Mouse (Mus musculus) limb, embryonic 13.5 days (tissue): ENCODE data around the gene Ppp4r2. TPM values are rescaled to one million over a fixed set of nuclear protein-coding genes. Genes with fewer than 3 reads are reported as not detected.
"Not testable (repeated sequence)": the region's sequence is repeated elsewhere in the genome, so short reads cannot be mapped to it uniquely, and the experiment has no call there.

Experiments used
- ATAC-seq: fragments of 200-750 bp; cut with Nextera tagmentation; 2 replicates; pipeline ENCODE4 v1.8.0; 2017; ENCODE audit warnings: low read depth, moderate number of reproducible peaks, moderate TSS enrichment; ENCODE audit not compliant: low FRiP score
- H3K27ac ChIP-seq: fragments of 300-500 bp; sonication (generic); 2 replicates; pipeline ENCODE4 v1.5.1; 2015; ENCODE audit warnings: inconsistent platforms, mild to moderate bottlenecking, moderate library complexity
- H3K27me3 ChIP-seq: fragments of 300-500 bp; sonication (generic); 2 replicates; pipeline ENCODE4 v1.6.1; 2015; ENCODE audit warnings: mild to moderate bottlenecking, inconsistent platforms
- H3K36me3 ChIP-seq: fragments of 300-500 bp; sonication (generic); 2 replicates; pipeline ENCODE4 v1.6.1; 2015; ENCODE audit warnings: inconsistent platforms, mild to moderate bottlenecking, moderate library complexity
- H3K4me1 ChIP-seq: fragments of 300-500 bp; sonication (generic); 2 replicates; pipeline ENCODE4 v1.6.1; 2015; ENCODE audit warnings: inconsistent platforms
- H3K4me2 ChIP-seq: fragments of 300-500 bp; sonication (generic); replicated peaks from 2 replicates; pipeline ENCODE4 v1.6.1; 2015; ENCODE audit warnings: inconsistent platforms, mild to moderate bottlenecking, moderate library complexity
- H3K4me3 ChIP-seq: fragments of 300-500 bp; sonication (generic); 2 replicates; pipeline ENCODE4 v1.5.1; 2015; ENCODE audit warnings: moderate library complexity, mild to moderate bottlenecking, inconsistent platforms
- H3K9ac ChIP-seq: fragments of 300-500 bp; sonication (generic); 2 replicates; pipeline ENCODE4 v1.6.1; 2015; ENCODE audit warnings: mild to moderate bottlenecking, inconsistent platforms
- H3K9me3 ChIP-seq: fragments of 300-500 bp; sonication (generic); 2 replicates; pipeline ENCODE4 v1.6.1; 2016; ENCODE audit warnings: inconsistent platforms
- WGBS: fragments of 180-500 bp; shearing (Covaris S2); methylation state at CpG from one replicate; pipeline ENCODE4 v1.1.7; 2015; 5-methylcytosine and 5-hydroxymethylcytosine counted together
- polyA plus RNA-seq: library from polyadenylated mRNA; unstranded; fragments of >200 nt; fragmentation: Nextera tagmentation; extraction: Ambion mirVana; gene quantifications from 2 replicates; pipeline ENCODE4 v1.2.1, GENCODE M21; 2015

Ppp4r2 gene
- polyA plus RNA-seq, 1 experiment from 2014 or later: 24.9 TPM

- under 1% methylated on average over 37 of the region's 72 CpGs for WGBS
- peak overlapping the region; percentile 73 for H3K4me3 ChIP-seq
- peak overlapping the region; percentile 91 for H3K27ac ChIP-seq
- H3K9me3 ChIP-seq: no peaks in the 10 kb centered on the region
- peaks cover 19% of the 10 kb centered on the region for H3K4me1 ChIP-seq
- H3K4me2 ChIP-seq: peak overlapping the region; percentile 61
- peak; percentile 86 for ATAC-seq
- peaks cover 41% of the 10 kb centered on the region for H3K36me3 ChIP-seq
- peak overlapping the region; percentile 82 for H3K9ac ChIP-seq
- H3K27me3 ChIP-seq: no peaks in the 10 kb centered on the region
These were observed 524 bp downstream of the Ppp4r2 start for GRCm38 (mm10) chr6:100833811-100834481.

- H3K9ac ChIP-seq: peak overlapping the region; percentile 82
- peaks cover 19% of the 10 kb centered on the region for H3K4me1 ChIP-seq
- peak overlapping the region; percentile 91; the same call in 1 of the 2 replicates for H3K27ac ChIP-seq
- H3K9me3 ChIP-seq: no peaks in the 10 kb centered on the region
- peak overlapping the region; percentile 73 for H3K4me3 ChIP-seq
- H3K27me3 ChIP-seq: no peaks in the 10 kb centered on the region
- H3K36me3 ChIP-seq: peaks cover 47% of the 10 kb centered on the region
- peak overlapping the region; percentile 61 for H3K4me2 ChIP-seq
- no peak for ATAC-seq
- 43% methylated on average over 9 of the region's 9 CpGs for WGBS
These were observed 1.2 kb downstream of the Ppp4r2 start for GRCm38 (mm10) chr6:100834489-100835160.

- WGBS: 92% methylated on average over 4 of the region's 4 CpGs
- ATAC-seq: no peak
- H3K4me1 ChIP-seq: peaks cover 7% of the 10 kb centered on the region; the same call in 1 of the 2 replicates
- no peaks in the 10 kb centered on the region for H3K9me3 ChIP-seq
- H3K27ac ChIP-seq: no peak overlapping the region
- H3K27me3 ChIP-seq: no peaks in the 10 kb centered on the region
- no peak overlapping the region for H3K9ac ChIP-seq
- H3K4me2 ChIP-seq: no peak overlapping the region
- peaks cover 62% of the 10 kb centered on the region for H3K36me3 ChIP-seq
- no peak overlapping the region for H3K4me3 ChIP-seq
These were observed 11.6 kb downstream of the Ppp4r2 start for GRCm38 (mm10) chr6:100845058-100845457.

GRCm38 (mm10) chr6:100847264-100847663 lies 13.8 kb downstream of the Ppp4r2 start:
- Histone ChIP-seq H3K4me3 (no peak overlapping the region), H3K27me3 (no peaks in the 10 kb centered on the region), H3K36me3 (peaks cover 58% of the 10 kb centered on the region), H3K9ac (no peak overlapping the region), H3K9me3 (no peaks in the 10 kb centered on the region), H3K27ac (no peak overlapping the region), H3K4me2 (no peak overlapping the region), H3K4me1 (peaks cover 7% of the 10 kb centered on the region; the same call in 1 of the 2 replicates)
- 91% methylated on average over 5 of the region's 5 CpGs for WGBS
- no peak for ATAC-seq

- WGBS: 82% methylated on average over 9 of the region's 9 CpGs
- Histone ChIP-seq H3K27ac (no peak overlapping the region), H3K27me3 (no peaks in the 10 kb centered on the region), H3K4me1 (peaks cover 7% of the 10 kb centered on the region; the same call in 1 of the 2 replicates), H3K9ac (no peak overlapping the region), H3K4me2 (no peak overlapping the region), H3K36me3 (peaks cover 47% of the 10 kb centered on the region), H3K9me3 (no peaks in the 10 kb centered on the region), H3K4me3 (no peak overlapping the region)
- no peak for ATAC-seq
These were observed 15.4 kb downstream of the Ppp4r2 start for GRCm38 (mm10) chr6:100848682-100849375.

- Histone ChIP-seq H3K9ac (no peak overlapping the region), H3K36me3 (peaks cover 50% of the 10 kb centered on the region), H3K9me3 (no peaks in the 10 kb centered on the region), H3K4me3 (no peak overlapping the region), H3K4me1 (peaks cover 7% of the 10 kb centered on the region; the same call in 1 of the 2 replicates), H3K4me2 (no peak overlapping the region), H3K27me3 (no peaks in the 10 kb centered on the region), H3K27ac (no peak overlapping the region)
- WGBS: 88% methylated on average over 9 of the region's 9 CpGs
- no peak for ATAC-seq
These were observed 17.3 kb downstream of the Ppp4r2 start for GRCm38 (mm10) chr6:100850671-100851081.

DNA sequence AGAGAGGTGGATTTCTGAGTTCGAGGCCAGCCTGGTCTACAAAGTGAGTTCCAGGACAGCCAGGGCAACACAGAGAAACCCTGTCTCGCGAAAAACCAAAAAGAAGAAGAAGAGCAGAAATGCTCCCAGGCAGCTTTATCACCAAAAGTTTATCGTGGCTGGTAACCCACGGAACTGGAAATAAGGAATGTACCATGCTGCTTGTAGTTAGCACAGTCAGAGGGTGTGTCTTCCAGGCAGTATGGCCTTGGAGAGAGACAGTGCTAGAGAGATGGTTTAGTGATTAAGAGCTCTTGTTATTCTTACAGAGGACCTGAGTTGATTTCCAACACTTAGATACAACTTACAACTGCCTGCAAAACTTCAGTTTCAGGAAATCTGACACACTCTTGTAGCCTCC lies 17.7 kb downstream of the Ppp4r2 start:
- H3K36me3 ChIP-seq: peaks cover 50% of the 10 kb centered on the region
- no peak overlapping the region for H3K4me3 ChIP-seq
- 91% methylated on average over 5 of the region's 5 CpGs for WGBS
- no peaks in the 10 kb centered on the region for H3K9me3 ChIP-seq
- peaks cover 7% of the 10 kb centered on the region; the same call in 1 of the 2 replicates for H3K4me1 ChIP-seq
- ATAC-seq: no peak
- no peaks in the 10 kb centered on the region for H3K27me3 ChIP-seq
- no peak overlapping the region for H3K4me2 ChIP-seq
- no peak overlapping the region for H3K9ac ChIP-seq
- no peak overlapping the region for H3K27ac ChIP-seq

DNA sequence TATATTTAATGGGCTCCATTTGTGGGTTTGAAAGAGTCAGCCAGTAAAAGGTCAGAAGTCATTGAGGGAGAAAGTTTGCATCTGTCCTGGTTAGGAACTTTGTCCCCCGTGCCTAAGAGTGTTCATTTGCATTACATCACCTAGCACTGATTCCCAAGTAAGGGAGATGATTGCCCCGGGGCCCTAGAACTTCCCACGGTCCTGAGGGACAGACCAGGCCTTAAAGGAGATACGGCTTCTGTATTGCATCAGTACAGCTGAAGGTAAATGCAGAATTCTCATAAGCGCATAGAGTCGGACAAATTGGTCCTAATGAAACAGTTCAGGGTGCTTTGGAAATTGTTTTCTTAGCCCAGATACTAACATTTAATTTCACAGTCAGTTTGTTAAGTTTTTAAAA lies 31.9 kb downstream of the Ppp4r2 start:
- H3K9me3 ChIP-seq: peaks cover under 1% of the 10 kb centered on the region; the same call in 1 of the 2 replicates
- H3K36me3 ChIP-seq: peaks cover 43% of the 10 kb centered on the region
- no peak overlapping the region for H3K4me2 ChIP-seq
- WGBS: 82% methylated on average over 6 of the region's 6 CpGs
- no peaks in the 10 kb centered on the region for H3K27me3 ChIP-seq
- no peaks in the 10 kb centered on the region for H3K4me1 ChIP-seq
- ATAC-seq: no peak
- H3K9ac ChIP-seq: no peak overlapping the region
- no peak overlapping the region for H3K27ac ChIP-seq
- no peak overlapping the region for H3K4me3 ChIP-seq

DNA sequence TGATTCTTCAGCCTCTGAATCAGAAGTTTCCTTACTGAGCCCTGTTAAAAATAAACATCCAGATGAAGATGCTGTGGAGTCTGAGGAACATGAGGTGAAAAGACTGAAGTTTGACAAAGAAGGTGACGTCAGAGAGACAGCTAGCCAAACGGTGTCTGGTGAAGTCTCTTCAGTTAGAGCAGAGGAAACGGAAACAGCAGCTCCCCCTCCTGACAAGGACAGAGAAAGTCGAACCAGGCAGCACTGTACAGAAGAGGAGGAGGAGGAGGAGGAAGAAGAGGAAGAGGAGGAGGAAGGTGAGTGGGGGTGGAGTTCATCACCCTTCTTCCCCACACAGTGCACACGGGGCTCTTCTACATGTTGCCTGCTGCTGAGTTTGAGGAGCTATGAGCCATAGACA lies 32.4 kb downstream of the Ppp4r2 start:
- H3K36me3 ChIP-seq: peaks cover 43% of the 10 kb centered on the region
- H3K27me3 ChIP-seq, H3K9ac ChIP-seq, ATAC-seq, H3K4me3 ChIP-seq, H3K4me1 ChIP-seq, H3K27ac ChIP-seq, H3K9me3 ChIP-seq, H3K4me2 ChIP-seq: not testable (repeated sequence)
- 56% methylated on average over 5 of the region's 5 CpGs for WGBS

DNA sequence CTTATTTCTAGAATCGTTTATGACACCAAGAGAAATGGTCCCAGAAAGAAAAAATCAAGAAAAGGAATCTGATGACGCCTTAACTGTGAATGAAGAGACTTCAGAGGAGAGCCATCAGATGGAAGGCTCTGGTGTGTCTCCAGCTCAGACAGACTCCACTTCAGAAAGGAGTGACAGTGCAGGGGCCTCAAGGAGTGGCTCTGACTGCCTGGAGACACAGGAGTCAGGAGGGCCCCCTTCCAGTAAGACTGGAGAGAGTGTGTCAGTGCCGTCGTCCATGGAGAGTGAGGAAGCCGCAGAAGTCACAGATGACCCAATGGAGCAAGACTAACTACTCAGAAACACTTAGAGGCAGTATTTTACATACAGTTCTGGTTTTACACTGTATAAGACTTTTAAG lies 32.8 kb downstream of the Ppp4r2 start:
- H3K4me2 ChIP-seq, H3K9me3 ChIP-seq, H3K4me1 ChIP-seq, H3K4me3 ChIP-seq, H3K27ac ChIP-seq, ATAC-seq, H3K27me3 ChIP-seq, H3K9ac ChIP-seq: not testable (repeated sequence)
- H3K36me3 ChIP-seq: peaks cover 41% of the 10 kb centered on the region
- WGBS: 81% methylated on average over 5 of the region's 5 CpGs

DNA sequence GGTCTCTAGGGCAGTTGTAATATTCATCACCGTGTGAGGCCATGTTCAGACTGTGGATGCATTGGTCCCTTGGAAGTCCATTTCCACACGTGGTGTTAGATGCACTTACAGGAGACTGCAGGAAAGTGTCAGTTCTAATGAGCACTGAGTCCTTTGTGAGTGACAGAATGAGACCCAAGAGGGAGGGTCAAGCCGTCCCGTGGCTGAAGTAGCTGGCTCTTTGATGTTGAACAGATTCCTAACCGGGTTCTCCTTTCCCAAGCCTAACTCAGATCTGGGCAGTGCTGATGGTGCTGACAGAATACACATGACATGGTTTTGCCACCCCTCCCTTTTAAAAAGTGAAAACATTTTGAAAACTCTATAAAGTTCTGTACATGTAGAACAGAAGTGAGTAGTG lies 35.4 kb downstream of the Ppp4r2 start:
- ATAC-seq: no peak
- Histone ChIP-seq H3K36me3 (peaks cover 20% of the 10 kb centered on the region), H3K4me2 (no peak overlapping the region), H3K9me3 (peaks cover 4% of the 10 kb centered on the region; the same call in 1 of the 2 replicates), H3K27ac (no peak overlapping the region), H3K9ac (no peak overlapping the region), H3K4me1 (no peaks in the 10 kb centered on the region), H3K27me3 (no peaks in the 10 kb centered on the region), H3K4me3 (no peak overlapping the region)
- 42% methylated on average over 5 of the region's 5 CpGs for WGBS

GRCm38 (mm10) chr6:100869909-100870308 lies 36.5 kb downstream of the Ppp4r2 start:
- no peak overlapping the region for H3K9ac ChIP-seq
- ATAC-seq: no peak

More at GRCm38 (mm10) chr6:100869909-100870308, 36.5 kb downstream of the Ppp4r2 start:
- H3K27me3 ChIP-seq: no peaks in the 10 kb centered on the region
- H3K36me3 ChIP-seq: peaks cover 14% of the 10 kb centered on the region; the same call in 1 of the 2 replicates
- no peaks in the 10 kb centered on the region for H3K4me1 ChIP-seq
- peaks cover 4% of the 10 kb centered on the region; the same call in 1 of the 2 replicates for H3K9me3 ChIP-seq
- H3K4me2 ChIP-seq: no peak overlapping the region
- no peak overlapping the region for H3K27ac ChIP-seq
- no peak overlapping the region for H3K4me3 ChIP-seq
- WGBS: 88% methylated on average over 9 of the region's 9 CpGs
